Mouse (Mus musculus) frontal cortex, postnatal 36 days (tissue): Measurements from ENCODE around the gene Cachd1.

ENCODE experiments used
- DNase-seq, 2 experiments: peaks; one replicate each; pipeline ENCODE4 v3.0.0; 2022; ENCODE audit warnings: low spot score in 2 of 2

Cachd1 gene

DNA sequence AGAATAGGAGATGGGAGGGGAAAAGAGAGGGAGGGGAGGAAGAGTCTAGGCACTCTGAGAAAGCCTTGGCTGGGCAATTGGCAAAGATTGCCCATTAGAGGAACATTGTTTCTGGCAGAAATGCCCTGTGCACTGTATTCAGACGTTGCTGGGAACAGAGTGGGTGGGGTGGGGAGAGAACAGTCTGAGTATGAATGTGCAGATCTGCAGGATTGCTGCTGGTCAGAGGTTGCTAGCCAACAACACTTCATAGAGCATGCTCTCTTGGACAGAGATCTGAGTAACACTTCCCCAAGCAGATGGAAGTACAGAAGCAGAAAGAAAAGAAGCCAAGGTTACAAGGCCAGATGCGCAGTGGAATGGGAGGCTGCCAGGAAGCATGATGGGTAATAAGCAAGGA lies 285.7 kb downstream of the Cachd1 start:
- no peak for DNase-seq

DNA sequence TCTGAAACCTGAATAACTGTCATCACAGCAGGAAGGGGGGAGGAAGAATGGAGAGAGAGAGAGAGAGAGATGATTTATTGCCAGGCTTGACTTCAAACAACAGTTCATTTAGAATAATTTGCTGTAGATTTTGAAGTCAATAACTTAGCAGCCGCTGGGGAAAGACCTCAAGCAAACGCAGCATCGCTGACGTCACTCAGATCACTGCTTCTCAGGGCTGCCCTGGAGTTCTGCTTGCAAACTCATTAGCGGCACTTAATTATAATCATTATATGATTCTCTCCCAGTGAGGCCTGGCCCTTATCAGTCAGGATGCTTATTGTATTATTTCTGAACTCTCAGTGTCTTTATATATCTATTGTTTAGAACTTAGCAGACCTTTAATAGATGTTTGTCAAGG lies 289.9 kb downstream of the Cachd1 start:
- no peak for DNase-seq

DNA sequence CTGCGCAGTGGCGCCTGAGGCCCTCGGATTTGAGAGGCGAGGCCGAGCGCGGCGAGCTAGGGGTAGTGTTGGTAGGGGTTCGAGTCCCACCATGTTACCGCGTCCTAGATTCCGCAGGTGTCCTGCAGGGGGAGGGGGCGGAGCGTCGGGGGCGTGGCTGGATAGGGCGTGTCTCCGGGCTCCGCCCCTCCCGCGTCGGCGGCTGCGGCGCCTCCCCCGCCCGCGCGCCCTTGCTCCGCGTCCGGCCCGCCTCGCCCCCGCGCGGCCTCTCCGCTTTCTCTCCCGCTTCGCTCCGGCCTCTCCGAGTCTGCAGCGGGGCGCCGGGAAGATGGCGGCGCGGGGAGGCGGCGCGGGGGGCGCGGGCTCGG lies 292.3 kb downstream of the Cachd1 start, which contains the start of gene Raver2:
Gene Raver2 (plus strand): TSS at position 198 of the 368 bp plus-strand sequence.
- DNase-seq: peak in 1 of 2 experiments; percentile 35

DNA sequence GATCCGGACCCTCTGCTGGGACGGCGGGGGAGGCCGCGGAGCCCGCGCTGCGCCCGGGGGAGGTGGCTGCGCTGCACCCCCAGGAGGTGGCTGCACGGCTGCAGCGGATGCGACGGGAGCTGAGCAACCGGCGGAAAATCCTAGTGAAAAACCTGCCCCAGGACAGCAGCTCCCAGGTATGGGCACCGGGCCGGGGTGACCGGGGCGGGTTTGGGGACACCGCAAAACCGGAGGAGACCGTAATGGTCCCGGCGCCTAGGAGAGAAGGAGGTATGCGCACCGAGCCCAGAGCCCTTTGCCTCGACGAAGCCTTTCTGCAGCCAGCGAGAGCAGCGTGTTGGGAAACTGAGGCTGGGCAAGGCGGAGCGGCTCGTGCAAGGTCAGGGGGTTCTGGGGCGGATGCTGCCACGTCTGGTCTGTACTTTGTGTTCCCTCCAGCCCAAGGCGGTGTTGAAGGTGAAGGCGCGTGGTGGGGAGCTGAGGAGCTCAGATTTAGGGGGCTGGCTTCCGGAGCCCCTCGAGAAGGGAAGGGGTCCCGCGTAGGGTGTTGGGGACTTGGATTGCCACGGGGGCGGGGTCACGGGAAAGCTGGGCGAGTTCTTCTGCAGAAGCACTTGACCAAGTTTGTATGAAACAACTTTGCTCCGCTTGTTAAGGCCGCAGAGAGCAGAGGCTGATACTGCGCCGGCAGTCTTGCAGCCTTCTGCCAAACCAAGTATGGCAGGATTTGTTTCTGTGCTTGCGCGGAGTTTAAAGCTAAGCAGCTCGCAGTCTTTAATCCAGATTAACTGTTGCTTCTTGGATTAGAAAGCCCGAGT lies 292.9 kb downstream of the Cachd1 start:
- DNase-seq: peak; percentile 24 to 36

DNA sequence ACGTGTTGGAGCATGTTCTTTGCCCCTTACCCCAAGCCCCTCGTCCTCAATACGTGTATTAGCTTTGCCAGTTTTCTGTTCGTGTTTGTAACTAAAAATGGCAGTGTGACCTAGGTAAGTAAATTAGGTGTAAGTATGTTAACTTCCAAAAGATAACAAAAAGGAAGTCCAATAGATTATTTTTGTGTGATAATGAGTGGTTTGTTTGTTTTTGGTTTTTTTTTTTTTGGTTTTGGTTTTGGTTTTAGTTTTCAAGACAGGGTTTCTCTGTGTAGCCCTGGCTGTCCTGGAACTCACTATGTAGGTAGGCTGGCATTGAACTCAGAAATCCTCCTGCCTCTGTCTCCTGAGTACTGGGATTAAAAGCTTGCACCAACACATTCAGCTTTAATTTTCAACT lies 295.1 kb downstream of the Cachd1 start:
- no peak for DNase-seq

DNA sequence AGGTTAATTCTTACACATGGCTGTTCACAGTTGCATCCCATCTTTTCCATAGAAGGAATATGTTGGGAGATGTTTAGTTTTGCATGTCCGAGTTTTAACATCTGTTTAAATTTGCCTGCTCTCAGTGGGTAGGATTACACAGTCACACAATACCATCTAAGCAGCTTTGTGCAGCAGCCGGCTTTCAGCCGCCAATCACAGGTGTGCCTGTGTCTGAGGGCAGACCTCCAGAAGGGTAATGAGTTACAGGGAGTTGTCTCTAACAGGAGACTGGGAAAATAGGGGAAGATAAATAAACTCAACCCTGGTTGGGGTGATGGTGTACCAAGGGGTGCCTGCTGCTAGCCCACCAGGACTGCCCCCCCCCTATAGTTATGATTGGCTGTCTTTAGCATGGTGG lies 299.9 kb downstream of the Cachd1 start:
- DNase-seq: no peak
